Mouse (Mus musculus) brain, embryonic 18.5 days (tissue): ENCODE measurements around the gene Dlx6.

Experiments used
- DNase-seq: peaks from one replicate; pipeline ENCODE4 v3.0.0-alpha.2; 2012; ENCODE audit warnings: low read depth, low spot score

The Dlx6 gene

GRCm38 (mm10) chr6:6859950-6860410, 3.2 kb upstream of the Dlx6 start:
- no peak for DNase-seq

- no peak for DNase-seq
These were observed 2.6 kb upstream of the Dlx6 start for GRCm38 (mm10) chr6:6860411-6861085.

DNA sequence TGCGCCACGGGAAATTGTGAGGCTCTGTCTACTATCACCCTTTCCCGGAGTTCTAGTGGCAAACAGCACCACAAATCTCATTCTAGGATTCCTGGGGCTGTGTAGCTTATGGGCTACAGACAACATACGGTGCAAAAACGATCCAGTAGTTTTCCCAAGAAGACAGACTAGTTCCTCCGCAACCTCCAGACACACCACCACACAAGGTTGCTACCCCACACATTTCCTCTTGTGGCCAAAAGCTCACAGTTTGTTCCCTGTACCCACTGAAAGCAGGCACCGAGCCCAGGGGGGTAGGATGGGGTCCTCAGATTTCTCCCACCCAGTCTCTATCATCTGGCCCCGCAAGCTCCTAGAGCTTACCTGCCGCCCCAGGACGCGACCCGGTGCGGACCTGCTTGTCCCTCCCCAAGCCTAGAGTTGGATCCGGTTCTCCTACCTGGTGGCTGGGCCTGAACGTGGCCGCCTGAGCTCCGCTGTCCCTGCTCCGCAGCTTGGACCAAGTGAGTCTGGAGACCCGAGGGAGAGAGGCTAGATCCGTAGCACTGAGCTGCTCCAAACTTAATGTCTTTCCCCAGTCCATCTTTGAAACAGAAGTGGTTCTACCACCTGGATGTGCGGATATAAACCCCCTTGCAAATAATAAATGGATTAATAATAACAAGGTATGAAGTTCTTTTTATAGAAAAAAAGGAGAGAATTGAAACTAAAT, 1.9 kb upstream of the Dlx6 start:
- no peak for DNase-seq

GRCm38 (mm10) chr6:6861798-6862428, 1.2 kb upstream of the Dlx6 start:
- DNase-seq: no peak

- no peak for DNase-seq
These were observed 523 bp upstream of the Dlx6 start for GRCm38 (mm10) chr6:6862611-6863010.

DNA sequence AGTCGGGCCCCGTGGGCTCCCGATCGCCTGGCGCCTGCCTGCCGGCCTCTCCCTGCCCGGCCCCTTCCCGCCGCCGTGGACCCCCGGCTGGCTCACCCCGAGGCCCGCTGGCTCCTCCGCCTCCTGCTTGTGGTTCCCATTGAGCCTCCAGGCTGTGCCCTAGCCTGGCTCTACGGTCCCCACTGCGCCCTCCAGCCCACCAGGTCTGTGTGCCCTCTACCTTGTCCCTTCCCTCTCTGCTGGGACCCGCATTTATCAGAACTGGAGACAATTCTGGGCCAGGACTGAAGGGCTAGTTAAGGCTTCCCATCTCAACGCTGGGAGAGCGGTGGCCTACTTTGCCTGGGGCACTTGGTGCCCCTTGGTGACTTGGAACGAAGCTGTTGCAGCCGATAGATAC, 821 bp downstream of the Dlx6 start:
- DNase-seq: no peak

DNA sequence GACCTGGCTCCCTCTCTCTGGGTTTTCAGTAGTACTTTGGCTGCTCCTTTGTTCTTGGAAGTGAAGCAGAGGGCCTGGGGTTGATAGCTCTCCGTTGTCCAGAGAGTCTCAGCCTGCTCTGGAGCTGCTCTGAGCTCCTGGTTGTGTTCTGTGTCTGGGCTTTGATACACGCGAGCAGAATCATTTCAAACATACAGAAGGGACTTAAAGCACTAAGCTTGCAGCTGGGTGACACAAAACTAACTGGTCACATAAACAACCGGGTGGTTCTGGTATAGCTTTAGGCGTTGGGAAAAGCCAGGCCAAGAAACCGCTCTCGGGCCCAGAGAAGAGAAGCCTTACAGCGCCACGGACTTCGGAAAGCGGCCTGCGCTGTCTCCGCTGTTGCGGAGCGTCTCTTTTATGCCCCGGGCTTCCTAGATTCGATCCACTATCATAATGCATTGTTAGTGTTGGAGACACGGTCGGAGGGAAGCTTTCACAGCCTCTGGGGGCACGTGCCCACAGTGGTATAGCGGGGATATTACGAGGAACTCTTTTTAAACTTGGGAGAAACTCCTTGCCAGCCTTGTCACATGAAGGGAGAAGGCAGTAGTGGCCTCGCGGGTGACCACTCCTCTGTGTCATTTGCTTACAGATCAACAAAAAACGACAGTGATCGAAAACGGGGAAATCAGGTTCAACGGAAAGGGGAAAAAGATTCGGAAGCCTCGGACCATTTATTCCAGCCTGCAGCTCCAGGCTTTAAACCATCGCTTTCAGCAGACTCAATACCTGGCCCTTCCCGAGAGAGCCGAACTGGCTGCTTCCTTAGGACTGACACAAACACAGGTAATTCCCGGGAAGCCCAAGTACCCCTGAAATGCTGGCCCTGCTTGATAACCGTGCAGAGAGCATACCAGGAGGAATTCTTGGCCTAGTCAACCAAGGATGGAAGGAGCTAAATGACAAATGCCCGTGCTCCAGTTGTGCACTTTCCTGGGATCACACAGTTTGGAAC, 1.6 kb downstream of the Dlx6 start:
- no peak for DNase-seq

DNA sequence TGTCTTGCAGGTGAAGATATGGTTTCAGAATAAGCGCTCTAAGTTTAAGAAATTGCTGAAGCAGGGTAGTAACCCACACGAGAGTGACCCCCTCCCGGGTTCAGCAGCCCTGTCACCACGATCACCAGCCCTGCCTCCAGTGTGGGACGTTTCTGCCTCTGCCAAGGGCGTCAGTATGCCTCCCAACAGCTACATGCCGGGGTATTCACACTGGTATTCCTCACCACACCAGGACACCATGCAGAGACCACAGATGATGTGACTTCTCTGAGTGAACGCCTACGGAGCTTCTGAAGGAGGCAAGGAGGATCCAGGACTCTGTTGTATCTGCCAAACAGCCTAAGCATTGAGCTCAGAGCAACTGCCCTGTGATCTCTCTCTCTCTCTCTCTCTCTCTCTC, 3.9 kb downstream of the Dlx6 start:
- DNase-seq: no peak

GRCm38 (mm10) chr6:6869041-6869685, 6.0 kb downstream of the Dlx6 start:
- no peak for DNase-seq

DNA sequence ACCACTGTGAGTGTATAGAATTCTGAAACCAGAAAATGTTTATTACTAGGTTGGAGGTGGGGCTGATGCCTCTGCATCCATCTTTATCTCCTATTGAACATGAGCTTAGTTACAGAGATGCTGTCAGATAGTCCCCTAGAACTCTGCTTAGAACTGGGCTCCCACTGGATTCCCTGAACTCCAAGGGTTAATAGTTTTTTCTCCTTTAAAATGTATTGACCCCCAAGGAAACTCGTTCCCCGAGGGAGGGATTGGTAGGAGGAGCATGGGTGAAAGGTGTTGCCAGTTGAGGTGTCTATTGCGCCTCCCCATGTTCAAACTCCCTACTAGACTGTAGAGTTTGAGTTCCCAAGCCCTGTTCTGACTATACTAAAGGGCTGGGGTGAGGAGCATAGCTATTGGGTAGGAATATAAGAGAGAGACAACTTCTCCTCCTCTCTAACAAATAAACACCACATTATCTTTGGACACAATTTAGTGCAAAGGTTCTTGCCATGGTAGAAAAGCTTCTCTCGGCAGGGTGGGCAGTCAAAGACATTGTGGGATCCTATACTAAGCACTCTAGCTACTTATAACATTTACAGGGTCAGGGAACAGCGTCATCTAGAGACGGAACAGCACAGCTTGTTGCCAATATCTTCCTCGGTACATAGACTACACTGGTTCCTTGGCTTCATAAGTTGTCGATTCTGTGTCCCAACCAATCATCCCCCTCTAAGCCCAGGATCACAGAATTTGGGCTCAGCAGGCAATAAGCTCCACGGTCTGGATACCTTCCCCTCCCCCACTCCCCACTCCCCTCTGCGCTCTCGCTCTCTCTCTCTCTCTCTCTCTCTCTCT, 7.0 kb downstream of the Dlx6 start:
- no peak for DNase-seq

GRCm38 (mm10) chr6:6870876-6871420, 7.8 kb downstream of the Dlx6 start:
- DNase-seq: no peak

- DNase-seq: no peak
These were observed 8.6 kb downstream of the Dlx6 start for GRCm38 (mm10) chr6:6871692-6872091.

- no peak for DNase-seq
These were observed 9.7 kb downstream of the Dlx6 start for GRCm38 (mm10) chr6:6872873-6873272.

DNA sequence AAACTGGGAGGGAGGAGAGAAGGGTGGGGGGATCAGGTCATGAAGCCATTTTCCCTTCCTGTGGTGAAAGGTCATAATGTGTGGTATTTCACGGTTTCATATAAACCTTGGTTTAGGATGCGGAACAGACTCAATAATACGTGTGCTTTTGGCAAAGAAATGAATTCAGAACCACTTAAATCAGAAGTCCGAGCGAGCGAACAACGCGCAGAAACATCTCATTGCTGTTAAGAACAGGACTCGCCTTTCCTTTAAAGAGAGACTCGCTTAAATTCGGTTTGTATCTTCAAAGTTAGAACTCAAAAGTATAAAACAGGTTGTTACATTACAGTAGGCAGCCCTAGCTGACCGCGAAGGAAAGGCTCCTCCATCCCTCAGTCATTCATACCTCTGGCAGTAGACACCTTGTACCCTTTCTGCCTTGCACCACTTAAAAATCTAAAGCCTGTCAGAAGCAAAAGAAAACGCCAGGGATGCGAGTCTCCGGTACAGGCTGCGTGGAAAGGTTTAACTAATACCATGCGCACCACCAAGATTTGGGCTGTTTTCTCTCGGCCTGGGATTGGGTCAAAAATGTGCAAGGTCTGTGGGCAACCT, 10.4 kb downstream of the Dlx6 start:
- DNase-seq: no peak

GRCm38 (mm10) chr6:6874073-6874771, 11.1 kb downstream of the Dlx6 start:
- DNase-seq: no peak

DNA sequence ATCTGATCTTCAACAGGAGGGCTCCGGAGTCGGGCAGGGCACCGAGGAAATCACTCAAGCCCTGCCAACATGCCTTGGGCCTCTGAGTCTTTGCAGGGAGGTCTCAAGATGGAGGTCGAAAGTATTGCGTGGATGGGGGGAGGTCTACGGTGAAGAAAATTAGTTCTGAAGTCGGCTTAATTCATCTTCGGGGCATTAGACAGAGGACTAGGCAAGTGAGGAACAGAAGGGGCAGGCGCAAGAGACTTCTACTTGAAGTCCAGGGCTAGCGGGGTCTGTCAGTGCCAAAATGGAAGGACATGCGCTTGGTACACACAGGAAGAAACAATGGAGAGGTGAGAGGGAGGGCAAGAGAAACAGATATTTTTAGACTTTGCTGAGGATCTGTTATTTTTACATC, 12.0 kb downstream of the Dlx6 start:
- no peak for DNase-seq

- DNase-seq: no peak
These were observed 12.5 kb downstream of the Dlx6 start for GRCm38 (mm10) chr6:6875676-6876075.

- DNase-seq: no peak
These were observed 13.1 kb downstream of the Dlx6 start for GRCm38 (mm10) chr6:6876231-6876630.

- DNase-seq: no peak
These were observed 13.6 kb downstream of the Dlx6 start for GRCm38 (mm10) chr6:6876731-6877130.
